Mouse (Mus musculus) liver, postnatal 0 days (tissue): Measurements from ENCODE around the gene Slc38a10. TPM values are rescaled to one million over a fixed set of nuclear protein-coding genes. Genes with fewer than 3 reads are reported as not detected.
A peak's percentile ranks its signal among the peaks of the same experiment; 100 is the strongest.

Experiments
- ATAC-seq: fragments of 200-750 bp; cut with Nextera tagmentation; 2 replicates; pipeline ENCODE4 v1.8.0; 2017; ENCODE audit warnings: mild to moderate bottlenecking, moderate library complexity
- DNase-seq: peaks from one replicate; pipeline ENCODE4 v3.0.0-alpha.2; 2016
- H3K27ac ChIP-seq: fragments of 300-500 bp; sonication (generic); 2 replicates; pipeline ENCODE4 v1.5.1; 2014; ENCODE audit warnings: antibody characterized with exemption, moderate library complexity, mild to moderate bottlenecking, low read depth
- H3K27me3 ChIP-seq: fragments of 300-500 bp; sonication (generic); 2 replicates; pipeline ENCODE4 v1.6.1; 2014; ENCODE audit warnings: low read length, control low read depth, mixed read lengths; ENCODE audit not compliant: insufficient read depth
- H3K36me3 ChIP-seq: fragments of 300-500 bp; sonication (generic); replicated peaks from 2 replicates; pipeline ENCODE4 v1.6.1; 2014; ENCODE audit warnings: mild to moderate bottlenecking, control low read depth, low read length, moderate library complexity, mixed read lengths; ENCODE audit not compliant: insufficient read depth
- H3K4me1 ChIP-seq: fragments of 300-500 bp; sonication (generic); 2 replicates; pipeline ENCODE4 v1.6.1; 2014; ENCODE audit warnings: antibody characterized with exemption, mild to moderate bottlenecking, control low read depth; ENCODE audit not compliant: insufficient read depth
- H3K4me2 ChIP-seq: fragments of 300-500 bp; sonication (generic); 2 replicates; pipeline ENCODE4 v1.6.1; 2014; ENCODE audit warnings: low read depth, mild to moderate bottlenecking, low read length, moderate library complexity, mixed read lengths
- H3K4me3 ChIP-seq: fragments of 300-500 bp; sonication (generic); 2 replicates; pipeline ENCODE4 v1.5.1; 2014; ENCODE audit warnings: low read depth, low read length
- H3K9ac ChIP-seq: fragments of 300-500 bp; sonication (generic); replicated peaks from 2 replicates; pipeline ENCODE4 v1.6.1; 2014; ENCODE audit warnings: mild to moderate bottlenecking, moderate library complexity
- H3K9me3 ChIP-seq: fragments of 300-500 bp; sonication (generic); 2 replicates; pipeline ENCODE4 v1.6.1; 2016; ENCODE audit warnings: mild to moderate bottlenecking, control low read depth, low read length, mixed read lengths
- CTCF ChIP-seq: sonication (generic); IDR thresholded peaks from 2 replicates; pipeline ENCODE4 v1.5.1; 2016; ENCODE audit warnings: antibody characterized with exemption, low read depth
- EP300 ChIP-seq: IDR thresholded peaks from 2 replicates; pipeline ENCODE4 v1.6.1; 2016; ENCODE audit warnings: antibody characterized with exemption, low read depth, mild to moderate bottlenecking
- WGBS: fragments of 180-500 bp; shearing (Covaris S2); extraction: QIAGEN DNeasy Blood & Tissue Kit; methylation state at CpG from one replicate; pipeline ENCODE4 v1.1.7; 2014; ENCODE audit not compliant: insufficient replicate concordance; 5-methylcytosine and 5-hydroxymethylcytosine counted together
- polyA plus RNA-seq: library from polyadenylated mRNA; unstranded; fragments of >200 nt; fragmentation: Nextera tagmentation; extraction: Ambion mirVana; gene quantifications from 2 replicates; pipeline ENCODE4 v1.2.1, GENCODE M21; 2015

Slc38a10 gene
- polyA plus RNA-seq, 1 experiment from 2014 or later = 28.0 TPM

- Histone ChIP-seq H3K36me3 (no peaks in the 10 kb centered on the region), H3K27ac (no peak overlapping the region), H3K9ac (no peak overlapping the region), H3K27me3 (no peaks in the 10 kb centered on the region), H3K9me3 (no peaks in the 10 kb centered on the region), H3K4me2 (no peak overlapping the region), H3K4me1 (peaks cover 6% of the 10 kb centered on the region), H3K4me3 (no peak overlapping the region)
- DNase-seq = no peak
- 52% methylated on average over 5 of the region's 5 CpGs for WGBS
- no peak for ATAC-seq
- TF ChIP-seq CTCF (no peak; the same call in 1 of the 2 replicates), EP300 (no peak)
Observed at GRCm38 (mm10) chr11:120159653-120160052, 8.5 kb upstream of the Slc38a10 start.

DNA sequence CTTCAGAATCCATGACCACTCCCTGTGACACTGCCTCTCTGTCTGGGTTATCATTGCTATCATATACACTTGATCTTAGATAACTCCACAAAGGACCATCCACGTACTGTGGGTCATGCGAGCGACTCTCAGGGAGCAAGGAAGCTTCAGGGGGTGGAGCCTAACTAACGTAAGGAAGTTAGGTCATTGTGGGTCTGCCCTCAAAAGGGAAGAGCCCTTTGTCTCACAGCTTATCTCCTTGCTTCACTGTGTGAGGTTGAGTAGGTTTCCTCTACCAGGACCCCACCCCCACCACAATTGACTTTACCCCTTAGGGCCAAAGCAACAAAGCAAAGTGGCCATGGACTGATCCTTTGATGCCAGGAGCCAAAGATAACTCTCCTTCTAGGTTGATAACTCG is 7.7 kb upstream of the Slc38a10 start:
- peak; percentile 40 for ATAC-seq
- Histone ChIP-seq H3K36me3 (no peaks in the 10 kb centered on the region), H3K9ac (no peak overlapping the region), H3K9me3 (no peaks in the 10 kb centered on the region), H3K4me2 (peak overlapping the region; percentile 26; the same call in 1 of the 2 replicates), H3K27ac (peak overlapping the region; percentile 22; the same call in 1 of the 2 replicates), H3K4me1 (peaks cover 6% of the 10 kb centered on the region), H3K4me3 (no peak overlapping the region), H3K27me3 (no peaks in the 10 kb centered on the region)
- WGBS = 16% methylated on average over 5 of the region's 5 CpGs
- TF ChIP-seq EP300 = no peak
- no peak for TF ChIP-seq CTCF
- DNase-seq = no peak

DNA sequence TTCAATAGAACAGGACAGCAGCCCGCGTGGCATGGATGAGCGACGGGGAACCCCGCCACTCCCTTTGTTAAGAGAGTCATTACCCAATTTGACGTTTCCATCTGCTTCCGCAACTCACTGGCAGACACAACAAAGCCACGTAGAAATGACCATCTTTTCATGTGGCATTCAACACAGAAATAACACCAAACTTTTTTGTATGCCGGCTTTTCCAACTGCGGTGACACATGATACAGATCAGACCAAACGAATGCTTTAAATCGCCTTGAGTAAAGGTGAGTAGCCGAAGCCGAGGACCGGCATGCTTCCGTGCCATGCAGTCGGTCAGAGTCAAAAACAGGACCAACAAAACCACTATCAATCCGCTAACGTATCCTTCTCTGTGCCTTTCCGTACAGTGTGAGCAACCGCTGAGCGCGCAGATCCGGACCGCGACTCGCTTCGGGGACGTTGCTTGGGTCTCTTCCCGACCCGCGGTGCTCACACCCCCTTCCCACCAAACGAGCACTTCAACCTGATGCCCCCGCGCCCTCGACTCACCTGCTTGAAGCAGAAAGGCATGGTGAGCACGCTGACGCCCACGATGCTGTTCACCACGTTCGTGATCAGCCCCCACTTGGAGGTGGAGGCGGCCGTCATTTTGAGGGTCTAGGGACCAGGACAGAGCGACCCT is 570 bp downstream of the Slc38a10 start:
- no peaks in the 10 kb centered on the region for H3K9me3 ChIP-seq
- DNase-seq (peak; percentile 59), ATAC-seq (peak; percentile 29)
- under 1% methylated on average over 44 of the region's 44 CpGs for WGBS
- H3K4me1 ChIP-seq = peaks cover 17% of the 10 kb centered on the region
- H3K9ac ChIP-seq = peak overlapping the region; percentile 95
- H3K4me2 ChIP-seq = peak overlapping the region; percentile 88
- H3K36me3 ChIP-seq = peaks cover 7% of the 10 kb centered on the region; the same call in 1 of the 2 replicates
- H3K27me3 ChIP-seq = no peaks in the 10 kb centered on the region
- H3K4me3 ChIP-seq = peak overlapping the region; percentile 99
- H3K27ac ChIP-seq = peak overlapping the region; percentile 96
- TF ChIP-seq CTCF (no peak), EP300 (no peak)

DNA sequence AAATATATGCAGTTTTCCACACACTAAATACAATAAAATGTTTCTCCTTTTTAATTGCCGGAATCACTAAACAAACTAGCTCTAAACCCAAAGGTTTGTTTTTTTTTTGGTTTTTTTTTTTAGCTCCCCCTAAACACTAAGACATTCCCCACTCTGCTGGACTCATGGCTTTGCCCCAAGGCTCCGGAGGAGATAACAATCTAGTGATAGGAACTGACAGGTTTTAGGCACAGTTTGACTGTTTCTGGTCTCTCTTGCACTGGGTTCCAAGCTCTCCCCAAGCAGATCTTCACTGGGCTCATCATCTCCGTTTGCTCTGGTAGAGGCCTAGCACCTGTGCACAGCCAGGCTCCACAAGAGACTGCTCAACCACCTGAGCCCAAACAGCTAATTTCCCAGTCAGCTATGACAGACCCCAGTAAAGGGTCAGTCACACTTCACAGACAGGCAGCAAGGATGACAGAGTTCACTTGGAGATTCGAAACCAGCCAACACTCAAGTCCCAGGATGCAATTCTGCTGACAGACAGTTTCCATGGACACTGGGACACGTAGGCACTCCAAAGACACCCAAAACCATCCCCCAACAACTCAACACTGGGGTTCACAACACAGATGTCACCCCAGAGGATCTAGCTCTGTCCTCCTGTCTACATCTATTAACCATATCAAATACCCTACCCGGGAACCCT is 1.5 kb downstream of the Slc38a10 start:
- H3K27ac ChIP-seq = peak overlapping the region; percentile 96
- WGBS = 27% methylated on average over 6 of the region's 6 CpGs
- TF ChIP-seq EP300 = no peak
- no peak for TF ChIP-seq CTCF
- no peaks in the 10 kb centered on the region for H3K27me3 ChIP-seq
- no peaks in the 10 kb centered on the region for H3K9me3 ChIP-seq
- DNase-seq (peak; percentile 34), ATAC-seq (peak; percentile 24)
- H3K9ac ChIP-seq = peak overlapping the region; percentile 95
- H3K4me3 ChIP-seq = peak overlapping the region; percentile 99
- H3K36me3 ChIP-seq = peaks cover 7% of the 10 kb centered on the region; the same call in 1 of the 2 replicates
- H3K4me1 ChIP-seq = peaks cover 17% of the 10 kb centered on the region
- peak overlapping the region; percentile 88 for H3K4me2 ChIP-seq

- Histone ChIP-seq H3K36me3 (peaks cover 14% of the 10 kb centered on the region), H3K4me3 (no peak overlapping the region), H3K9ac (no peak overlapping the region), H3K4me1 (peaks cover 23% of the 10 kb centered on the region), H3K27ac (no peak overlapping the region), H3K4me2 (no peak overlapping the region), H3K9me3 (no peaks in the 10 kb centered on the region), H3K27me3 (no peaks in the 10 kb centered on the region)
- no peak for ATAC-seq
- WGBS = 82% methylated on average over 8 of the region's 8 CpGs
- no peak for DNase-seq
- TF ChIP-seq CTCF (no peak), EP300 (no peak)
Observed at GRCm38 (mm10) chr11:120148201-120148855, 2.8 kb downstream of the Slc38a10 start.
